Mouse (Mus musculus): ENCODE measurements around the gene Mmp9. TPM values are rescaled to one million over a fixed set of nuclear protein-coding genes. Genes with fewer than 3 reads are reported as not detected.

Mmp9 gene
- polyA plus RNA-seq, 1 experiment from 2014 or later = 13.8 TPM

- Histone ChIP-seq H3K4me1 (ENCODE audit: control insufficient read depth, insufficient read depth, low read length) (peaks cover 41% of the 10 kb centered on the region), H3K4me3 (ENCODE audit: low read depth, low read length) (peak overlapping the region; percentile 52), H3K9me3 (ENCODE audit: control insufficient read depth, low read length) (no peaks in the 10 kb centered on the region), H3K27me3 (ENCODE audit: control insufficient read depth, insufficient read depth, low read length) (peaks cover 21% of the 10 kb centered on the region), H3K9ac (replicated peaks; ENCODE audit: low read depth, low read length) (no peak overlapping the region), H3K36me3 (ENCODE audit: control insufficient read depth, insufficient read depth, low read length) (no peaks in the 10 kb centered on the region), H3K27ac (ENCODE audit: low read depth, low read length) (no peak overlapping the region), H3K4me2 (ENCODE audit: low read depth, low read length) (peak overlapping the region; percentile 72)
- ATAC-seq (ENCODE audit: low read depth) = no peak
- 10% methylated on average over 6 of the region's 6 CpGs for WGBS
These were observed 26.6 kb downstream of the Mmp9 start for GRCm38 (mm10) chr2:164967193-164967592.

GRCm38 (mm10) chr2:164967761-164968440, 27.3 kb downstream of the Mmp9 start:
- peak; percentile 70 for ATAC-seq (ENCODE audit: low read depth)
- H3K4me1 ChIP-seq (ENCODE audit: control insufficient read depth, insufficient read depth, low read length) = peaks cover 41% of the 10 kb centered on the region
- H3K9me3 ChIP-seq (ENCODE audit: control insufficient read depth, low read length) = no peaks in the 10 kb centered on the region
- peak overlapping the region; percentile 69 for H3K9ac ChIP-seq (replicated peaks; ENCODE audit: low read depth, low read length)
- peaks cover 21% of the 10 kb centered on the region for H3K27me3 ChIP-seq (ENCODE audit: control insufficient read depth, insufficient read depth, low read length)
- H3K36me3 ChIP-seq (ENCODE audit: control insufficient read depth, insufficient read depth, low read length) = no peaks in the 10 kb centered on the region
- H3K4me2 ChIP-seq (ENCODE audit: low read depth, low read length) = peak overlapping the region; percentile 72
- 1% methylated on average over 55 of the region's 65 CpGs for WGBS
- H3K27ac ChIP-seq (ENCODE audit: low read depth, low read length) = peak overlapping the region; percentile 83
- H3K4me3 ChIP-seq (ENCODE audit: low read depth, low read length) = peak overlapping the region; percentile 52

GRCm38 (mm10) chr2:164968451-164968851, 27.9 kb downstream of the Mmp9 start:
- H3K4me3 ChIP-seq (ENCODE audit: low read depth, low read length) = peak overlapping the region; percentile 52
- no peaks in the 10 kb centered on the region for H3K36me3 ChIP-seq (ENCODE audit: control insufficient read depth, insufficient read depth, low read length)
- ATAC-seq (ENCODE audit: low read depth) = peak; percentile 33; the same call in 1 of the 2 replicates
- H3K9ac ChIP-seq (replicated peaks; ENCODE audit: low read depth, low read length) = peak overlapping the region; percentile 69
- peak overlapping the region; percentile 83 for H3K27ac ChIP-seq (ENCODE audit: low read depth, low read length)
- 0% methylated on average over 28 of the region's 29 CpGs for WGBS
- H3K4me1 ChIP-seq (ENCODE audit: control insufficient read depth, insufficient read depth, low read length) = peaks cover 41% of the 10 kb centered on the region
- no peaks in the 10 kb centered on the region for H3K9me3 ChIP-seq (ENCODE audit: control insufficient read depth, low read length)
- peak overlapping the region; percentile 72 for H3K4me2 ChIP-seq (ENCODE audit: low read depth, low read length)
- H3K27me3 ChIP-seq (ENCODE audit: control insufficient read depth, insufficient read depth, low read length) = peaks cover 23% of the 10 kb centered on the region

- Histone ChIP-seq H3K9me3 (ENCODE audit: control insufficient read depth, low read length) (no peaks in the 10 kb centered on the region), H3K4me3 (ENCODE audit: low read depth, low read length) (peak overlapping the region; percentile 52), H3K4me1 (ENCODE audit: control insufficient read depth, insufficient read depth, low read length) (peaks cover 35% of the 10 kb centered on the region), H3K36me3 (ENCODE audit: control insufficient read depth, insufficient read depth, low read length) (no peaks in the 10 kb centered on the region), H3K9ac (replicated peaks; ENCODE audit: low read depth, low read length) (peak overlapping the region; percentile 69), H3K4me2 (ENCODE audit: low read depth, low read length) (peak overlapping the region; percentile 72), H3K27ac (ENCODE audit: low read depth, low read length) (peak overlapping the region; percentile 48), H3K27me3 (ENCODE audit: control insufficient read depth, insufficient read depth, low read length) (peaks cover 24% of the 10 kb centered on the region)
- ATAC-seq (ENCODE audit: low read depth) = no peak
- under 1% methylated on average over 21 of the region's 21 CpGs for WGBS
These were observed 28.8 kb downstream of the Mmp9 start for GRCm38 (mm10) chr2:164969348-164969781.

GRCm38 (mm10) chr2:164970631-164971196, 30.1 kb downstream of the Mmp9 start:
- ATAC-seq (ENCODE audit: low read depth) = peak; percentile 28; the same call in 1 of the 2 replicates
- Histone ChIP-seq H3K9ac (replicated peaks; ENCODE audit: low read depth, low read length) (peak overlapping the region; percentile 41), H3K9me3 (ENCODE audit: control insufficient read depth, low read length) (no peaks in the 10 kb centered on the region), H3K4me2 (ENCODE audit: low read depth, low read length) (peak overlapping the region; percentile 72), H3K4me3 (ENCODE audit: low read depth, low read length) (peak overlapping the region; percentile 52), H3K4me1 (ENCODE audit: control insufficient read depth, insufficient read depth, low read length) (peaks cover 24% of the 10 kb centered on the region), H3K27me3 (ENCODE audit: control insufficient read depth, insufficient read depth, low read length) (peaks cover 24% of the 10 kb centered on the region), H3K27ac (ENCODE audit: low read depth, low read length) (no peak overlapping the region), H3K36me3 (ENCODE audit: control insufficient read depth, insufficient read depth, low read length) (no peaks in the 10 kb centered on the region)
- under 1% methylated on average over 41 of the region's 42 CpGs for WGBS

- no peak for ATAC-seq (ENCODE audit: low read depth)
- Histone ChIP-seq H3K27ac (ENCODE audit: low read depth, low read length) (no peak overlapping the region), H3K9ac (replicated peaks; ENCODE audit: low read depth, low read length) (no peak overlapping the region), H3K27me3 (ENCODE audit: control insufficient read depth, insufficient read depth, low read length) (peaks cover 17% of the 10 kb centered on the region; the same call in 1 of the 2 replicates), H3K4me2 (ENCODE audit: low read depth, low read length) (no peak overlapping the region), H3K36me3 (ENCODE audit: control insufficient read depth, insufficient read depth, low read length) (no peaks in the 10 kb centered on the region), H3K4me3 (ENCODE audit: low read depth, low read length) (no peak overlapping the region), H3K4me1 (ENCODE audit: control insufficient read depth, insufficient read depth, low read length) (peaks cover 19% of the 10 kb centered on the region), H3K9me3 (ENCODE audit: control insufficient read depth, low read length) (no peaks in the 10 kb centered on the region)
- 74% methylated on average over 5 of the region's 5 CpGs for WGBS
These were observed 32.1 kb downstream of the Mmp9 start for GRCm38 (mm10) chr2:164972646-164973045.

- no peaks in the 10 kb centered on the region for H3K9me3 ChIP-seq (ENCODE audit: control insufficient read depth, low read length)
- H3K9ac ChIP-seq (replicated peaks; ENCODE audit: low read depth, low read length) = no peak overlapping the region
- no peak overlapping the region for H3K4me2 ChIP-seq (ENCODE audit: low read depth, low read length)
- 0 out of 2 replicates have a peak, but pooled peaks cover 7% of the 10 kb centered on the region for H3K27me3 ChIP-seq (ENCODE audit: control insufficient read depth, insufficient read depth, low read length)
- ATAC-seq (ENCODE audit: low read depth) = no peak
- H3K4me1 ChIP-seq (ENCODE audit: control insufficient read depth, insufficient read depth, low read length) = peaks cover 10% of the 10 kb centered on the region
- no peak overlapping the region for H3K4me3 ChIP-seq (ENCODE audit: low read depth, low read length)
- H3K36me3 ChIP-seq (ENCODE audit: control insufficient read depth, insufficient read depth, low read length) = no peaks in the 10 kb centered on the region
- WGBS = 70% methylated on average over 6 of the region's 6 CpGs
- H3K27ac ChIP-seq (ENCODE audit: low read depth, low read length) = no peak overlapping the region
These were observed 35.0 kb downstream of the Mmp9 start for GRCm38 (mm10) chr2:164975611-164976010.

GRCm38 (mm10) chr2:164979749-164980148, 39.2 kb downstream of the Mmp9 start:
- no peaks in the 10 kb centered on the region for H3K4me1 ChIP-seq (ENCODE audit: control insufficient read depth, insufficient read depth, low read length)
- H3K27me3 ChIP-seq (ENCODE audit: control insufficient read depth, insufficient read depth, low read length) = no peaks in the 10 kb centered on the region
- H3K27ac ChIP-seq (ENCODE audit: low read depth, low read length) = no peak overlapping the region
- no peak for ATAC-seq (ENCODE audit: low read depth)
- H3K4me2 ChIP-seq (ENCODE audit: low read depth, low read length) = no peak overlapping the region
- 20% methylated on average over 7 of the region's 7 CpGs for WGBS
- H3K4me3 ChIP-seq (ENCODE audit: low read depth, low read length) = no peak overlapping the region
- H3K9ac ChIP-seq (replicated peaks; ENCODE audit: low read depth, low read length) = no peak overlapping the region
- no peaks in the 10 kb centered on the region for H3K9me3 ChIP-seq (ENCODE audit: control insufficient read depth, low read length)
- no peaks in the 10 kb centered on the region for H3K36me3 ChIP-seq (ENCODE audit: control insufficient read depth, insufficient read depth, low read length)

- Histone ChIP-seq H3K36me3 (ENCODE audit: control insufficient read depth, insufficient read depth, low read length) (no peaks in the 10 kb centered on the region), H3K9me3 (ENCODE audit: control insufficient read depth, low read length) (no peaks in the 10 kb centered on the region), H3K4me1 (ENCODE audit: control insufficient read depth, insufficient read depth, low read length) (no peaks in the 10 kb centered on the region), H3K27ac (ENCODE audit: low read depth, low read length) (no peak overlapping the region), H3K9ac (replicated peaks; ENCODE audit: low read depth, low read length) (no peak overlapping the region), H3K27me3 (ENCODE audit: control insufficient read depth, insufficient read depth, low read length) (no peaks in the 10 kb centered on the region), H3K4me3 (ENCODE audit: low read depth, low read length) (no peak overlapping the region), H3K4me2 (ENCODE audit: low read depth, low read length) (no peak overlapping the region)
- WGBS = 79% methylated on average over 6 of the region's 6 CpGs
- no peak for ATAC-seq (ENCODE audit: low read depth)
These were observed 45.4 kb downstream of the Mmp9 start for GRCm38 (mm10) chr2:164985962-164986361.
